Mouse (Mus musculus) urinary bladder, postnatal 10 days (tissue): Measurements from ENCODE around the gene Wasf1.

ENCODE experiments used
- DNase-seq: peaks from one replicate; pipeline ENCODE4 v3.0.0; 2022; ENCODE audit warnings: low spot score

The Wasf1 gene

GRCm38 (mm10) chr10:40983761-40984160, 100.5 kb downstream of the Wasf1 start:
- no peak for DNase-seq

DNA sequence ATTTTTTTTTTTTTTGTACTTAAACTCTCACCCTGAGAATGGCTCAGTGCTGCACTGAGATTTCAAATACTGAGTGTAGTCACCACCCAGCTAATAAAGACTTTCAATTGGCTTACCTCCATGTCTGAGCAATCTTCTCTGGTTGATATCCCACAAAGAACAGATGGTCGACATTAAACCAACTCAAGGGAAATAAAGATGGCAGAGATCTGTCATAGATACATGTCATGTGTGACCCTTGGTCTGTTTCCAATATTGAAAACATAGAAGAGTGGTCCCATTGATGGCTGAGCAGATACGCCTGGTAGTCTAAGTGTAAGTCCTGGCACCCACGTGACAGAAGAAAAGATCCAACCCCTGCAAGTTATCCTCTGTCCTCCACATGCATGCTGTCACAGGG, 101.3 kb downstream of the Wasf1 start:
- no peak for DNase-seq

DNA sequence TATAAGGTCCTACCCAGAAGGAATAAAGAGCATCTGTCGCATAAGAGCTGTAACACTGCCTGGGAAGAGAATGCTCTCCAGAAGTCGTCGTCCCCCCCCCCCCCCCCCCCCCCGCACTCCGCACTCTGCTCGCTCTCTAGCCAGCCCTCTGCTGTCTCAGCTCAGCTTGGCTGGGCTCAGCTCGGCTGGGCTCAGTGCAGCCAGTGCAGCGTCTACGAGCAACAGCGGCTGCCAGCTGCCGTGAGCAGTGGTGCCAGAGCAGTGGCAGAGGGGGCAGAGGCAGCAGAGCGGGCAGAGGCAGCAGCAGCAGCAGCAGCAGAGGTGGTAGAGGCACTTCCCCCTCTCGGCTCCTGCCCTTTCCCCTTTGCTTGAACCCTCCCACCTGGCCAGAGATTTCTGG, 102.1 kb downstream of the Wasf1 start:
- DNase-seq, result no peak
